Mouse (Mus musculus): ENCODE data around the gene Olfr250.
"Not testable (repeated sequence)": the region's sequence is repeated elsewhere in the genome, so short reads cannot be mapped to it uniquely, and the experiment has no call there.

Gene Olfr250

GRCm38 (mm10) chr9:38366596-38366995, at the start of gene Olfr250:
Gene Olfr250 (plus strand): TSS chr9:38366896.
- DNase-seq (ENCODE audit: low spot score in 2 of 2) = no peak

DNA sequence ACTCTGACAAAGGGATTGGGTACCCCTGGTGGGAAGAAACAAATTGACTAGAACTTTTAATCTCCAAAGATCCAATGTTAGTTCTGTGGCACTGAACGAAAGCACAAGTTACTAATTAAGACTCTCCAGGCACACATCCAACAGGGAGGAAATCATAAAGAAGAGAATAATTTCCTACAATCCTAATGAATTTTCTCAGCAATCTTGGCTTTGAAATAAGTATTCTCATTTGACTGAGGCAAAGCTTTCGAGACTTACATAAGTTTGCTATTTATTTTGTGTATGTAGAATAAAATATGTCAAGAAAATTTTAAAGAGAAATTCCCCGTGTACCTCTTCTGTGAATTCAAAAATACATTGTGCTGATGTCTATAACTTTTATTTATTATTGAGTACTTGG, 37.9 kb upstream of the Olfr250 start, which contains the start of gene Olfr25:
Gene Olfr25, plus strand, starts transcription at position 301 of the 400 bp plus-strand sequence.
- no peak for DNase-seq (ENCODE audit: low spot score in 2 of 2)

- DNase-seq (ENCODE audit: low spot score in 2 of 2) = no peak
These were observed 18.6 kb upstream of the Olfr250 start, which contains the start of gene Olfr898 for GRCm38 (mm10) chr9:38348111-38348510. Gene Olfr898 (plus strand): TSS chr9:38348411.

DNA sequence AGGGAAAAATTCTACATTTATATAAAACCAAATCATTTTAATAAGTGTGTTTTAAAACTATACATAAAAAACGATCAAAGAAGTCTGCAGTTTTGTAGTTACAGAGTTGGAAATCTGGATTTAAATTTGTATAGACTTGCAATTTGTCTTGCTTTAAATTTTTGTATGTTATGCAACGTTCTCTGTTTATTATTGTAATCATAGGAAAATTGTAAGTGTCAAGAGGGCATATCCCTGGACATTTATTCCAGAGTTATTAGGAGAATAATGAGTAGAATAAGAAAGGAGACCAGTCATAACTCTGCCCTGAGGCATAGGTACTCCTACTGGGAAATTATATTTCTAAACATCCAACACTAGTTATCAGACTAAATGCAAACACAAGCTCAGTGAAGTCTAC, 10.1 kb downstream of the Olfr250 start, which contains the start of gene Olfr251:
Gene Olfr251, plus strand, starts transcription at position 301 of the 400 bp plus-strand sequence.
- no peak for DNase-seq (ENCODE audit: low spot score in 2 of 2)

DNA sequence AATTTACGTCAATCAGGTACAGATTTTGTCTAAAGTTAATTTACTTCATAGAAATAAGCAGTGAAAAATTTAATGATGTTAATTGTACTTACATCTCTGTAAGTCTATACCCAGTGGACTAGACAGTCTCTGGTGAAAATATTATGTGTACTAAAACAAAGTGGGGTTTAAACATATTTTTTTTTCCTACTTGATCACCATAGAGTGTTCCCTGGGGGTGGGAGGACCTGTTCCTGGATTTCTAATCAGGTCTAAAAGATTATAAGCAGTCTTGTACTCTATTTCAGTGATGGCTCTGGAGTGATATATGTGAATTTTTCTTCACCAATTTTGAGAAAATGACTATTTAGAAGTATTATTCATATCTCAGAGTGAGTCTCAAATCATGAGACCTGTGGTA, 34.7 kb downstream of the Olfr250 start, which contains the start of gene Olfr147:
Gene Olfr147, plus strand, starts transcription at position 301 of the 400 bp plus-strand sequence.
- no peak for DNase-seq (ENCODE audit: low spot score in 2 of 2)

DNA sequence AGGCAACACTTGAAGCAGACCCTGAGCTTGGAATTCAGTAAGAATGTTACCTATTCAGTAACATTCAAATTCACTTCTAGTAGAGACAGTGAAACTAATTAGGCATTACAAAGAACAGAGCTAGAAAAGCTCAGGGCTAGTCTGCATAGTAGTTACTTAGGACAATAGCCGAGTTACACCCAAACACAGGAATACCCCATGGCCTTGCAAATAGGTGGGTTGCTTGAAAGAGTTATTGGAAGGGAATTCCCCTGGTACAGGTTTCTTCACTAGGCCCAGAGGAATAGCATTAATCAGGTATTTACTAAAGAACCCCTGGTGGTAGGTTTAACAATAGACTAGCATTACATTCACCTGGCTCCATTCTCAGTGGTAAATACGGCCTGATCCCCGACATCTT, 40.8 kb downstream of the Olfr250 start:
- DNase-seq (ENCODE audit: low spot score in 2 of 2) = not testable (repeated sequence)

GRCm38 (mm10) chr9:38413502-38413901, 46.8 kb downstream of the Olfr250 start:
- not testable (repeated sequence) for DNase-seq (ENCODE audit: low spot score in 2 of 2)
